Mouse (Mus musculus): ENCODE data around the gene Mettl24.

DNA sequence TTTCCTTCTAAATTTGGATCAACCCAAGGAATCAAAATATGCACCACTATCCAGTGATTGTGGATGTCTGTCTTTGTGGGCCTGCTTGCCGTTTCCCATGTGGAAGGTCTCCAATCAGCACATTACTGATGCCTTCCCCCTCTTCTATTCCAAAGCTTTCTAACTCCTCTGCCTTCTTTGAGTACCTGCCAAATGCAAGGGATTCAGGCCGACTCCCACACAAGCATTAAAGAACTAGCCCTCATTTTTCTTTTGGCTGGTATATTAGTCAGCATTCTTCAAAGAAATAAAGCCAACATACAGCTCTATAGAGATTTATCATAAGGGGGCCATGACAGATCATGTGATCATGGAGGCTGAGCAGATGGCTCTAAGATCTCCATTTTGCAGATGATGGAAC, 31.4 kb upstream of the Mettl24 start:
- no peak for TF ChIP-seq POLR2A (IDR thresholded peaks at IDR 0.05; ENCODE audit: insufficient read length, low read depth)
- no peak for TF ChIP-seq USF1 (IDR thresholded peaks at IDR 0.05; ENCODE audit: low read depth)
- no peak for TF ChIP-seq MYOG (IDR thresholded peaks at IDR 0.05; ENCODE audit: control insufficient read depth in 1 of 3, insufficient read depth in 1 of 3, insufficient read length in 2 of 3, low read depth in 2 of 3)
- no peak for TF ChIP-seq MAX (IDR thresholded peaks at IDR 0.05; ENCODE audit: low read depth)
- no peak for TF ChIP-seq CEBPB (IDR thresholded peaks at IDR 0.05; ENCODE audit: insufficient read depth, poor library complexity, severe bottlenecking)
- no peak for TF ChIP-seq TCF3 (IDR thresholded peaks at IDR 0.05; ENCODE audit: insufficient read length, low read depth)
- no peak for TF ChIP-seq E2F4 (IDR thresholded peaks at IDR 0.05; ENCODE audit: insufficient read depth)

Data from myocyte (in vitro differentiated cells).